Comparison of ENCODE assay signal across 13 mouse cellular contexts in the genomic region with DNA sequence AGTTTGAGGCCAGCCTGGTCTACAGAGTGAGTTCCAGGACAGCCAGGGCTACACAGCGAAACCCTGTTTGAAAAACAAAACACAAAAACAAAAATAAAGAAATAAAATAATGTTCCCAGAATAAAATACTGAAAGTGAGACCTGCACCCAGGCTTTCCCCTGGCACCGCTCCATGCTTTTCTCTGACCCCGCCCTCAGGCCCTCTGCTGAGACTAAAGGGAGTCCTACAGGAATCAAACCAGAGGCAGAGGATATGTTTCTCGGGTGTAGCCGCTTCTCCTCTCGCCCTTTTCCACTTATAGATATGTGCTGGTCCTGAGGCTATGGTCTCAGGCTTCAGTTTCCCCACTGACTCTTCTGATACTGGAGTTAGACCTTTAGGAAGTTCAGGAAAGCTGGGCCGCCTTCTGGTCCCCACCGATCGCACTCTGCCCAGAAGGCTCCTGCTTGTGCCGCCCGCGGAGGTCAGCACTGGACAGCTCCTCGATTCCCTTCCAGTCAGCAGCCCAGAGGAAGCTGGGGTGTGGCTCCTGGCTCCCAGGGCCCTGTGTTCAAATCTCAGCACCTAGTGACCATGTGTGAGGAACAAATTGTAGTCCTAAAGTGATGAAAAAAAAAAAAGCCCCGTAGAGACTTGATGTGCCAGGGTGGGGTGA. TPM values are rescaled to one million over a fixed set of nuclear protein-coding genes. Genes with fewer than 3 reads are reported as not detected.
DNase-seq lines count a peak whose midpoint lies in the region; ATAC-seq lines count a peak whose summit lies in the region.
"Had no signal": no experiment of that assay in that cellular context is flagged by ENCODE, and none has a peak within 500 bp of the region (broad histone marks: within the 10 kb centered on the region; RNA-seq: fewer than 3 reads in every experiment).

No protein-coding gene starts in this region.

- DNase-seq in adrenal gland, postnatal 10 days = peak; percentile 72
- DNase-seq in adrenal gland, postnatal 4 days (ENCODE audit: low spot score in 2 of 2) = no peak
- DNase-seq in liver = peak; percentile 40
- peak; percentile 61 for DNase-seq in embryonic facial prominence, embryonic 11.5 days (ENCODE audit: low spot score)
- peak; percentile 64 for DNase-seq in lung, postnatal 36 days
- no peak for DNase-seq in cerebellum, adult 9-10 months
- no peak for DNase-seq in frontal cortex, adult 2 months (ENCODE audit: extremely low spot score in 1 of 2, low spot score in 1 of 2)

- H3K27ac ChIP-seq in liver, embryonic 12.5 days = no peak overlapping the region
- no peak overlapping the region for H3K27ac ChIP-seq in embryonic facial prominence, embryonic 11.5 days (replicated peaks; ENCODE audit: low read depth, low read length)
- H3K27ac ChIP-seq: embryonic facial prominence, embryonic 13.5 days; hindbrain, embryonic 12.5 days had no signal

- no peaks in the 10 kb centered on the region for H3K36me3 ChIP-seq in liver, embryonic 12.5 days
- H3K36me3 ChIP-seq in embryonic facial prominence, embryonic 11.5 days (replicated peaks; ENCODE audit: control insufficient read depth, insufficient read depth, low read depth, low read length) = no peaks in the 10 kb centered on the region
- H3K36me3 ChIP-seq: embryonic facial prominence, embryonic 13.5 days; hindbrain, embryonic 12.5 days had no signal

- no peak for ATAC-seq in liver, embryonic 12.5 days
- ATAC-seq in embryonic facial prominence, embryonic 11.5 days (replicated peaks; ENCODE audit: insufficient number of reproducible peaks, low FRiP score, low TSS enrichment, low read depth) = no peak

- H3K4me3 ChIP-seq in liver, embryonic 12.5 days = no peak overlapping the region
- no peak overlapping the region for H3K4me3 ChIP-seq in embryonic facial prominence, embryonic 11.5 days (ENCODE audit: low read depth, low read length)
- H3K4me3 ChIP-seq: embryonic facial prominence, embryonic 13.5 days; hindbrain, embryonic 12.5 days had no signal

- H3K9ac ChIP-seq in liver, embryonic 12.5 days = no peak overlapping the region
- no peak overlapping the region for H3K9ac ChIP-seq in embryonic facial prominence, embryonic 11.5 days (replicated peaks; ENCODE audit: low read length)
- H3K9ac ChIP-seq: embryonic facial prominence, embryonic 13.5 days; hindbrain, embryonic 12.5 days had no signal

- peaks cover 18% of the 10 kb centered on the region; the same call in 1 of the 2 replicates for H3K4me1 ChIP-seq in liver, embryonic 12.5 days
- H3K4me1 ChIP-seq in embryonic facial prominence, embryonic 11.5 days (ENCODE audit: control insufficient read depth, insufficient read depth, low read length) = peaks cover 2% of the 10 kb centered on the region; the same call in 1 of the 2 replicates

- no peak overlapping the region for H3K4me2 ChIP-seq in liver, embryonic 12.5 days
- no peak overlapping the region for H3K4me2 ChIP-seq in embryonic facial prominence, embryonic 11.5 days (ENCODE audit: low read depth, low read length)
- H3K4me2 ChIP-seq: embryonic facial prominence, embryonic 13.5 days; hindbrain, embryonic 12.5 days had no signal

- no peaks in the 10 kb centered on the region for H3K9me3 ChIP-seq in liver, embryonic 12.5 days (replicated peaks)
- H3K9me3 ChIP-seq in embryonic facial prominence, embryonic 11.5 days (replicated peaks; ENCODE audit: control insufficient read depth, low read length) = no peaks in the 10 kb centered on the region
- H3K9me3 ChIP-seq: embryonic facial prominence, embryonic 13.5 days; hindbrain, embryonic 12.5 days had no signal

- WGBS in liver, embryonic 12.5 days (ENCODE audit: insufficient replicate concordance) = 21% methylated on average over 14 of the region's 14 CpGs
- 26% methylated on average over 14 of the region's 14 CpGs for WGBS in embryonic facial prominence, embryonic 11.5 days

- H3K27me3 ChIP-seq in liver, embryonic 12.5 days (replicated peaks) = peaks cover 68% of the 10 kb centered on the region
- peaks cover 18% of the 10 kb centered on the region for H3K27me3 ChIP-seq in embryonic facial prominence, embryonic 11.5 days (ENCODE audit: control insufficient read depth, insufficient read depth, low read length)

RNA-seq across cellular contexts. Expression of a gene that starts 2.4 kb away (rescaled TPM):
- 1 to 10 TPM; 2.4 to 2.8 TPM for total RNA-seq in adrenal gland, postnatal 10 days (2021)
- 1 to 10 TPM; 2.2 to 5.6 TPM for total RNA-seq in adrenal gland, postnatal 4 days (2021)
- polyA plus RNA-seq in liver, embryonic 12.5 days (2016; fragmentation: Nextera tagmentation; extraction: Ambion mirVana) = 0.56 and 0.71 TPM in 2 replicates
- polyA plus RNA-seq in embryonic facial prominence, embryonic 11.5 days (2014; fragmentation: Nextera tagmentation; extraction: Ambion mirVana) = 0.06 and 0.20 TPM in 2 replicates
- polyA plus RNA-seq in frontal cortex, adult 2 months (2012; rRNA removed) = 4.6 and 5.1 TPM in 2 replicates

RNA-seq across cellular contexts. Expression of a gene that starts 7.6 kb away (rescaled TPM):
- not detected for total RNA-seq in adrenal gland, postnatal 10 days (2021)
- total RNA-seq in adrenal gland, postnatal 4 days (2021) = not detected
- not detected in 2 replicates for polyA plus RNA-seq in liver, embryonic 12.5 days (2016; fragmentation: Nextera tagmentation; extraction: Ambion mirVana)
- not detected in 2 replicates for polyA plus RNA-seq in embryonic facial prominence, embryonic 11.5 days (2014; fragmentation: Nextera tagmentation; extraction: Ambion mirVana)
- polyA plus RNA-seq in frontal cortex, adult 2 months (2012; rRNA removed) = 0.12 TPM in 1 of 2 replicates, not detected in the other
- total RNA-seq: midbrain, postnatal 0 days had no signal
- polyA plus RNA-seq: embryonic facial prominence, embryonic 13.5 days; hindbrain, embryonic 12.5 days; midbrain, postnatal 0 days had no signal

RNA-seq across cellular contexts. Expression of a gene that starts 22.7 kb away (rescaled TPM):
- total RNA-seq in adrenal gland, postnatal 10 days (2021) = under 1 TPM; 0.15 to 0.30 TPM
- under 1 TPM; 0.14 to 0.25 TPM for total RNA-seq in adrenal gland, postnatal 4 days (2021)
- not detected in 2 replicates for polyA plus RNA-seq in liver, embryonic 12.5 days (2016; fragmentation: Nextera tagmentation; extraction: Ambion mirVana)
- not detected in 2 replicates for polyA plus RNA-seq in embryonic facial prominence, embryonic 11.5 days (2014; fragmentation: Nextera tagmentation; extraction: Ambion mirVana)
- 0.32 and 0.40 TPM in 2 replicates for polyA plus RNA-seq in frontal cortex, adult 2 months (2012; rRNA removed)
- polyA plus RNA-seq: hindbrain, embryonic 12.5 days; liver, embryonic 16.5 days; urinary bladder, adult 2 months had no signal

RNA-seq across cellular contexts. Expression of a gene that starts 27.2 kb away (rescaled TPM):
- total RNA-seq in adrenal gland, postnatal 10 days (2021) = 100 to 1,000 TPM; 149 to 185 TPM
- total RNA-seq in adrenal gland, postnatal 4 days (2021) = 100 to 1,000 TPM; 185 to 195 TPM
- polyA plus RNA-seq in liver, embryonic 12.5 days (2016; fragmentation: Nextera tagmentation; extraction: Ambion mirVana) = 59.5 and 66.8 TPM in 2 replicates
- 94.2 and 104 TPM in 2 replicates for polyA plus RNA-seq in embryonic facial prominence, embryonic 11.5 days (2014; fragmentation: Nextera tagmentation; extraction: Ambion mirVana)
- polyA plus RNA-seq in frontal cortex, adult 2 months (2012; rRNA removed) = 226 and 228 TPM in 2 replicates

RNA-seq across cellular contexts. Expression of a gene that starts 28.6 kb away (rescaled TPM):
- total RNA-seq in adrenal gland, postnatal 10 days (2021) = 10 to 100 TPM; 53.3 to 53.9 TPM
- total RNA-seq in adrenal gland, postnatal 4 days (2021) = 10 to 100 TPM; 58.9 to 59.7 TPM
- polyA plus RNA-seq in liver, embryonic 12.5 days (2016; fragmentation: Nextera tagmentation; extraction: Ambion mirVana) = 3.3 and 3.9 TPM in 2 replicates
- polyA plus RNA-seq in embryonic facial prominence, embryonic 11.5 days (2014; fragmentation: Nextera tagmentation; extraction: Ambion mirVana) = 24.8 and 31.6 TPM in 2 replicates
- polyA plus RNA-seq in frontal cortex, adult 2 months (2012; rRNA removed) = 1,054 and 1,113 TPM in 2 replicates

Comparison
In these comparisons a context has a peak if more than half of its experiments do, and no peak if none do; other contexts are left out.
1. DNase-seq: peak in adrenal gland, postnatal 10 days (single experiment), liver (single experiment), embryonic facial prominence, embryonic 11.5 days (single experiment) and lung, postnatal 36 days (single experiment); none in adrenal gland, postnatal 4 days (0 of 2), cerebellum, adult 9-10 months (single experiment) and frontal cortex, adult 2 months (0 of 2).